Mouse (Mus musculus) hindbrain, embryonic 15.5 days (tissue): Measurements from ENCODE around the gene Dstn. TPM values are rescaled to one million over a fixed set of nuclear protein-coding genes. Genes with fewer than 3 reads are reported as not detected.

Experiments used
- ATAC-seq: fragments of 200-750 bp; cut with Nextera tagmentation; 2 replicates; pipeline ENCODE4 v1.8.0; 2017; ENCODE audit warnings: low read depth, moderate number of reproducible peaks, moderate TSS enrichment; ENCODE audit not compliant: low FRiP score
- H3K27ac ChIP-seq: fragments of 300-500 bp; sonication (generic); replicated peaks from 2 replicates; pipeline ENCODE4 v1.5.1; 2015; ENCODE audit warnings: mild to moderate bottlenecking, inconsistent platforms
- H3K27me3 ChIP-seq: fragments of 300-500 bp; sonication (generic); 2 replicates; pipeline ENCODE4 v1.6.1; 2015; ENCODE audit warnings: control low read depth, inconsistent platforms
- H3K36me3 ChIP-seq: fragments of 300-500 bp; sonication (generic); 2 replicates; pipeline ENCODE4 v1.6.1; 2015; ENCODE audit warnings: control low read depth, inconsistent platforms
- H3K4me1 ChIP-seq: fragments of 300-500 bp; sonication (generic); replicated peaks from 2 replicates; pipeline ENCODE4 v1.6.1; 2015; ENCODE audit warnings: control low read depth, inconsistent platforms
- H3K4me2 ChIP-seq: fragments of 300-500 bp; sonication (generic); 2 replicates; pipeline ENCODE4 v1.6.1; 2015; ENCODE audit warnings: moderate library complexity, mild to moderate bottlenecking, inconsistent platforms
- H3K4me3 ChIP-seq: fragments of 300-500 bp; sonication (generic); 2 replicates; pipeline ENCODE4 v1.5.1; 2015; ENCODE audit warnings: mild to moderate bottlenecking, inconsistent platforms
- H3K9ac ChIP-seq: fragments of 300-500 bp; sonication (generic); 2 replicates; pipeline ENCODE4 v1.6.1; 2015; ENCODE audit warnings: inconsistent platforms
- H3K9me3 ChIP-seq: fragments of 300-500 bp; sonication (generic); 2 replicates; pipeline ENCODE4 v1.6.1; 2016; ENCODE audit warnings: control low read depth, inconsistent platforms
- WGBS: fragments of 180-500 bp; shearing (Covaris S2); methylation state at CpG from one replicate; pipeline ENCODE4 v1.1.7; 2015; 5-methylcytosine and 5-hydroxymethylcytosine counted together
- polyA plus RNA-seq: library from polyadenylated mRNA; unstranded; fragments of >200 nt; fragmentation: Nextera tagmentation; extraction: Ambion mirVana; gene quantifications from 2 replicates; pipeline ENCODE4 v1.2.1, GENCODE M21; 2015

Gene Dstn
- polyA plus RNA-seq, 1 experiment from 2014 or later: 431 TPM

DNA sequence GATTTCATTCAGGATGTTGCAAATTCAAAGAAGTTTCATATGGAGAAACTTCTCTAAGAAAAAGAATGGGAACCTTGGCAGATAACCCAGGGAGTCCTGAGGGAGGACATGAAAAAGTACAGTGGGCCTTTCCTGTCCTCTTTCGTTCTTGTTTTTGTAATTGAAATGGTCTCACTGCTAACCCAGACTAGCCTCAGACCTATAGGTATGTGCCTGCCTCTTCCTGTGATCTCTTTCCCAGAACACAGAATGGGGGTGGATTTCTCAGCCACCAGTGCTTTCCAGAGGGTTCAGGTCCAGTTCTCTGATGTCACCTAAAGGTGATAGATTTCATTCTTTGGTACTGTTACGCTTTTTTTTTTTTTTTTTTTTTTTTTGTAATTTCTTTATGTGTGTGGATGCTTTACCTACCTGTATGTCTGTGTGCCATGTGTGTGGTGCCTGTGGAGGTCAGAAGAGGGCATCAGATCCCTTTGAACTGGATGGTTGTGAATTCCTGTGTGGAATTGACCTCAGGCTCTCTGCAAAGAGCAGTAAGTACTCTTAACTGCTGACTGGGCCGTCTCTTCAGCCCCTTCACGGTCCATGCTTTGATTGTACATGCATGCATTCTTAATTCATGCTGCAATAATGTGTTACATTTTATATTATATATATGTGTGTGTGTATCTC is 3.8 kb downstream of the Dstn start:
- Histone ChIP-seq H3K4me2 (no peak overlapping the region), H3K9me3 (no peaks in the 10 kb centered on the region), H3K4me3 (no peak overlapping the region), H3K27ac (no peak overlapping the region), H3K27me3 (no peaks in the 10 kb centered on the region), H3K4me1 (peaks cover 43% of the 10 kb centered on the region), H3K36me3 (no peaks in the 10 kb centered on the region), H3K9ac (no peak overlapping the region)
- no peak for ATAC-seq
- 69% methylated on average over 4 of the region's 4 CpGs for WGBS

GRCm38 (mm10) chr2:143924085-143924484 is 9.0 kb downstream of the Dstn start:
- H3K4me1 ChIP-seq: peaks cover 13% of the 10 kb centered on the region
- no peaks in the 10 kb centered on the region for H3K27me3 ChIP-seq
- no peaks in the 10 kb centered on the region for H3K36me3 ChIP-seq
- no peak overlapping the region for H3K27ac ChIP-seq
- no peak overlapping the region for H3K4me3 ChIP-seq
- no peak overlapping the region for H3K4me2 ChIP-seq
- no peak for ATAC-seq
- 58% methylated on average over 7 of the region's 7 CpGs for WGBS
- no peaks in the 10 kb centered on the region for H3K9me3 ChIP-seq
- H3K9ac ChIP-seq: no peak overlapping the region

DNA sequence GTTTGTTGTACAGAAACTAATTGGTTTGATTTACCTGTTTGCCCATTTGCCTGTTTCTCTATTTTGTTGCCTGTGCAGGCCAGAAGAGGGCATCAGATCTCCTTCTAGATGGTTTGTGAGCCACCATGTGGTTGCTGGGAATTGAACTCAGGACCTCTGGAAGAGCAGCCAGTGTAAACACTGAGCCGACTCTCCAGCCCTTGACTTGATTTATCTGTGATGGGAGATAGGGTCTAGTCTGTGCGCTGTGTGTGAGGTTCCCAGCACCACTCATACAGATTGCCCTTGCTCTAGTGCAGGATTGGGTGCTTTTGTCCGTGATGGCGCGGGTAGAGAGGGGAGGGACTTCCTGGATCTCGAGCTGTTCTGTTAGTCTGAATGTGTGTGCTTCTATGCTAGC is 10.7 kb downstream of the Dstn start:
- no peak overlapping the region for H3K4me2 ChIP-seq
- H3K27ac ChIP-seq: no peak overlapping the region
- no peaks in the 10 kb centered on the region for H3K27me3 ChIP-seq
- WGBS: 97% methylated on average over 6 of the region's 6 CpGs
- H3K36me3 ChIP-seq: no peaks in the 10 kb centered on the region
- peaks cover 10% of the 10 kb centered on the region for H3K4me1 ChIP-seq
- ATAC-seq: peak; percentile 39; the same call in 1 of the 2 replicates
- H3K4me3 ChIP-seq: no peak overlapping the region
- H3K9me3 ChIP-seq: no peaks in the 10 kb centered on the region
- no peak overlapping the region for H3K9ac ChIP-seq

GRCm38 (mm10) chr2:143929607-143930311 is 14.6 kb downstream of the Dstn start:
- no peak overlapping the region for H3K4me3 ChIP-seq
- no peak overlapping the region for H3K9ac ChIP-seq
- no peaks in the 10 kb centered on the region for H3K9me3 ChIP-seq
- H3K27ac ChIP-seq: 0 out of 2 replicates have a peak overlapping the region, but pooled peaks have one; percentile 15
- no peak overlapping the region for H3K4me2 ChIP-seq
- no peaks in the 10 kb centered on the region for H3K36me3 ChIP-seq
- 45% methylated on average over 3 of the region's 3 CpGs for whole genome bisulfite sequencing
- H3K27me3 ChIP-seq: no peaks in the 10 kb centered on the region
- H3K4me1 ChIP-seq: peaks cover 6% of the 10 kb centered on the region
- no peak for ATAC-seq

GRCm38 (mm10) chr2:143932340-143932873 is 17.3 kb downstream of the Dstn start:
- H3K27ac ChIP-seq: no peak overlapping the region
- no peaks in the 10 kb centered on the region for H3K27me3 ChIP-seq
- no peak overlapping the region for H3K4me3 ChIP-seq
- ATAC-seq: no peak
- H3K4me2 ChIP-seq: no peak overlapping the region
- no peak overlapping the region for H3K9ac ChIP-seq
- H3K4me1 ChIP-seq: peaks cover 6% of the 10 kb centered on the region
- H3K9me3 ChIP-seq: no peaks in the 10 kb centered on the region
- WGBS: 84% methylated on average over 12 of the region's 12 CpGs
- H3K36me3 ChIP-seq: no peaks in the 10 kb centered on the region

DNA sequence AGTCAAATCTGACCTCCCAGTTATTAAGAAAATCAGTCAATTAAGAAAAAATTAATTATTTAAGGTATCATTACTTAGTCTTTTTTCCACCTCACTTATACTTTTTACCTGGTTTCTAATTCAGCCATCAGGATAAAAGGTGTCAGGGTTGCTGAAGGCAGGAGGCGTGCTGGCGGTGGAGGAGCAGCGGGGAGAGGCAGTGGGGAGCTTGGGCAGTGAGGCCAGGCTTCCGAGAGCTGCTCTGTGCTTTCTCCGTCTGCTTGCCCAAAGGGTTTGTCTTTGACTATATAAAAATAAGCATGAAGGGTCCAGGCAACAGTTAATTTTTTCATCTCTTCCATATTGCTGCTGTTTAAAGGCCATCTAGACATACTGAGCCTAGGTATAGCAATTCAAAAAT is 18.4 kb downstream of the Dstn start:
- no peak overlapping the region for H3K27ac ChIP-seq
- H3K4me2 ChIP-seq: no peak overlapping the region
- ATAC-seq: no peak
- peaks cover 10% of the 10 kb centered on the region for H3K4me1 ChIP-seq
- 83% methylated on average over 5 of the region's 5 CpGs for whole genome bisulfite sequencing
- H3K36me3 ChIP-seq: no peaks in the 10 kb centered on the region
- no peaks in the 10 kb centered on the region for H3K9me3 ChIP-seq
- no peaks in the 10 kb centered on the region for H3K27me3 ChIP-seq
- H3K9ac ChIP-seq: no peak overlapping the region
- no peak overlapping the region for H3K4me3 ChIP-seq

DNA sequence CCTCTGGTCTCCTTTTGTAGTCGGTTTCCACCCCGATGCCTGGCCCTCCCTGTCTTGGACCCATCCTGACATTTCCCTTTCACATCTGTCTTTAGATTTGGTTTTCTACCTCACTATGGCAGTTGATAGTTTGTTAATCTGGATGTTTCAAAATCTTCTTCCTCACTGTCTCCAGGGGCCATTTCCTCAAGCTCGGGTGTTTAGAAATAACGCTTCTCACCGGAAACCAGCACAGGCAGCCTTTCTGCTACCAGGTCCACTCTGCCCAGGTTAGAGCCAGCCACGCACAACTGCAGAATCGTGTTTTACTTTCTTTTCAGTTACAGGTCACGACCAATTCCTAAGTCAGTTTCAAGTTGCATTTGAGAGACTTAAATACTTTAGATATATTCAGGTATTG is 19.3 kb downstream of the Dstn start:
- WGBS: 93% methylated on average over 8 of the region's 8 CpGs
- ATAC-seq: no peak

DNA sequence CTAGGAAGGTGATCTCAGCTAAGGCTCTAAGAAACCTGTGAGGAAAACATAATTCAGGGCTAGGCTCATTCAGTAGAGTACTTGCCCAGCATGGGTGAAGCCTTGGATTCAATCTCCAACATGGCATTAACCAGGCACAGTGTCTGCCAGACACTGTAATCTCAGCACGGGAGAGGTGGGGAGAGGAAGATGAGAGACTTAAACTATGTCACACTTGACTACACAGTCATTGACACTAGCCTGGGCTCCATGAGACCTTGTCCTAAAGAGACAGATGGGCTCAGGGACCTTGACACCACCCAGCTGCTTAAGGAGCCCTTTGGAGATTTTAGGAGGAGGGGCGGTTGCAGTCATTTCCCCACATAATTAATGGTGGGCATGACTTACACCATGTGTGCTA is 22.7 kb downstream of the Dstn start:
- WGBS: 53% methylated on average over 2 of the region's 2 CpGs
- no peak overlapping the region for H3K27ac ChIP-seq
- ATAC-seq: no peak

More for the DNA sequence above, 19.3 kb downstream of the Dstn start:
- Histone ChIP-seq H3K4me3 (no peak overlapping the region), H3K4me2 (no peak overlapping the region), H3K27me3 (no peaks in the 10 kb centered on the region), H3K27ac (no peak overlapping the region), H3K9me3 (no peaks in the 10 kb centered on the region), H3K4me1 (peaks cover 10% of the 10 kb centered on the region), H3K9ac (no peak overlapping the region), H3K36me3 (0 out of 2 replicates have a peak, but pooled peaks cover 6% of the 10 kb centered on the region)

DNA sequence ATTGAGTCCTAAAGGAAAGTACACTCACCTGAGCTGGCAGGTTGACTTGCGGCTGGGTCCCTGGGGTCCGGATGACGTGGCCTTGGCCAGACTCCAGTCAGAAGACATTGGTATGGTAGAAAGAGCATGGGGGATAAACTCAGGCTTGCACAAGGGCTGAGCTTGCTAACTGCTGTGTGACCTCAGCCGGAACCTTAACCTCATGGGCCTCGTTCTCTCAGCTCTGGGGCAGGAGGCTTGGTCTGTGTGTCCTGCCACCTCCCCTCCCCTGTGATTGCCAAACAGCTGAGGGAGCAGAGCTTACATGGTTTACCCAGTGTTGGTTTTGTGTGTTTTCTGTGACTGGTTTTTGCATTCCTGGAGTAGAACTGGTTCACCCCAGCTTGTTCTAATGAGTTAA is 25.3 kb downstream of the Dstn start:
- peaks cover 42% of the 10 kb centered on the region for H3K36me3 ChIP-seq
- no peaks in the 10 kb centered on the region for H3K27me3 ChIP-seq
- no peak overlapping the region for H3K4me3 ChIP-seq
- H3K4me1 ChIP-seq: 0 out of 2 replicates have a peak, but pooled peaks cover 4% of the 10 kb centered on the region
- H3K4me2 ChIP-seq: no peak overlapping the region
- H3K27ac ChIP-seq: no peak overlapping the region
- 94% methylated on average over 5 of the region's 5 CpGs for WGBS
- no peaks in the 10 kb centered on the region for H3K9me3 ChIP-seq
- H3K9ac ChIP-seq: no peak overlapping the region
- no peak for ATAC-seq

More for the DNA sequence above, 22.7 kb downstream of the Dstn start:
- Histone ChIP-seq H3K4me2 (no peak overlapping the region), H3K36me3 (peaks cover 25% of the 10 kb centered on the region), H3K27me3 (no peaks in the 10 kb centered on the region), H3K9me3 (no peaks in the 10 kb centered on the region), H3K9ac (no peak overlapping the region), H3K4me1 (0 out of 2 replicates have a peak, but pooled peaks cover 4% of the 10 kb centered on the region), H3K4me3 (no peak overlapping the region)

DNA sequence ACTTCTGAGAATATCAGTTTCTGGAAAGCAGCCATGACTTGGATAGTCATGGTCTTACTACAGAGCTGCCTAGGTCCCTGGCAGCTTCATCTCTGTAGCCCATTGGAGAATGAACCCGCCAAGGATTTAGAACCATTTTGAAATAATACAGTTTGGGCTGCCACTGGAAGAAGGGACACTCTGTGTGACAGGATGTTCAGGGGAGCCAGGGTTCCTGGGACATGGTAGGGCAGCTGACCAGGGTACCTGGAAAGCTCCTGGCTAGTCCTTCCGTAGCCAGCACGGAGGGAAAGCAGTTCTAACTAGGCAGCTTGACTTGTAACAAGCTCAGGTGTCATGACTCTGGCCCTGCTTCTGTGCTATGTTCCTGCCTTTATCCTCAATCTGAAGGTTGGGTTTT is 29.7 kb downstream of the Dstn start:
- no peak for ATAC-seq
- Histone ChIP-seq H3K9ac (no peak overlapping the region), H3K4me1 (no peaks in the 10 kb centered on the region), H3K9me3 (no peaks in the 10 kb centered on the region), H3K4me3 (no peak overlapping the region), H3K27ac (no peak overlapping the region), H3K4me2 (no peak overlapping the region), H3K36me3 (peaks cover 75% of the 10 kb centered on the region), H3K27me3 (no peaks in the 10 kb centered on the region)
- WGBS: 97% methylated on average over 3 of the region's 3 CpGs

DNA sequence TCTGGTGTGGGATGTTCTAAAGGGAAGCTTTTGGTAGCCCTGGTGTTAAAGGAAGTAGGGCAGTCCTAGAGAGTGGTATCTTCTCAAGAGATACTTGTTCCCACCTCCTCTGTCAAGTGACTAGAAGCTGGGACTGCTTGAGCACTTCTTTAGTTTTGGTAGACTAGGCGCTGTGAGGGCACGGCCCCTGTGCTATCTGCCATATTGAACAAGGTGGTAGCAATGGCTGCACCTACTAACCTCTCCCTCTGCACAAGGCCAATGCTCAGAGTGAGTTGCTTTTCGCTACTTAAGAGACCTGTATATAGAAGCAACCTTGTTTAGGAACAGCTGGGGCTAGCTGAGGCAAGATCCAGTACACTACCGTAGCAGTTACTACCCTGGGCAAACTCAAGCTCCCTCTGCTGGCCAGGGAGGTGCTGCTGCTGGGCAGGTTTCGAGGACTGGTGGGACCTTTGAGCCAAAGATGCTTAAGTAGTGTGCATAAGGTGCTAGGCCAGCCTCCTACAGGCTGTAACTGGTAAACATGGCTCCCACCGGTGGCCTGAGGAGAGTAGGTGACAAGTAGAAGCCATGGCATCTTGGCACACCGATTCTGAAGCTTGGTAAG is 30.5 kb downstream of the Dstn start:
- WGBS: 93% methylated on average over 7 of the region's 7 CpGs
- Histone ChIP-seq H3K27ac (no peak overlapping the region), H3K9ac (no peak overlapping the region), H3K9me3 (no peaks in the 10 kb centered on the region), H3K36me3 (peaks cover 75% of the 10 kb centered on the region), H3K4me1 (no peaks in the 10 kb centered on the region), H3K27me3 (no peaks in the 10 kb centered on the region), H3K4me3 (no peak overlapping the region), H3K4me2 (no peak overlapping the region)
- no peak for ATAC-seq

DNA sequence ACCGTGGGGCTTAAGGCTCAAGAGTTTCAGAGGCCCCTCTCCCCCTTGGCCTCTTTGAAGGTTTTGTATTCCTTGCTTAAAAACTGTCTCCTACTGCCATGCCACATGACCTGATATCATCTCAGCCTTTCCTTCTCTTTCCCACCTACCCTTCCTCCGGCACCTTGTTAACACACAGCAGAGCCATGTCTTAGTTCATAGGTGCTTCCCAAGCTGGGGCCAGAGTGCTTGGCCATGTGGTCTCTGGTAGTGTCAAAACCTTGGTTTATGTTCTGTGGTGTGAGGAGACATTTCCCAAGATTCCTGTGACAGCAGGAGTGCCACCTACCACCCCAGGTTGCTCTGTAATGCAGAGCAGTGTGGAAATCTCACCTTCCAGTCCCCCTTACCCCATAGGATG is 31.3 kb downstream of the Dstn start:
- no peak for ATAC-seq
- H3K9ac ChIP-seq: no peak overlapping the region
- no peak overlapping the region for H3K27ac ChIP-seq
- no peaks in the 10 kb centered on the region for H3K9me3 ChIP-seq
- H3K4me1 ChIP-seq: no peaks in the 10 kb centered on the region
- WGBS: 89% methylated on average over 2 of the region's 2 CpGs
- no peak overlapping the region for H3K4me3 ChIP-seq
- no peaks in the 10 kb centered on the region for H3K27me3 ChIP-seq
- no peak overlapping the region for H3K4me2 ChIP-seq
- peaks cover 78% of the 10 kb centered on the region for H3K36me3 ChIP-seq
